Mouse (Mus musculus) macrophage (primary cell): ENCODE results near the gene Krtap28-13. TPM values are rescaled to one million over a fixed set of nuclear protein-coding genes. Genes with fewer than 3 reads are reported as not detected.

Experiments used
- H3K27ac ChIP-seq: fragments of 350-480 bp; formaldehyde crosslinking; 2 replicates; pipeline ENCODE4 v1.9.0; 2021
- H3K36me3 ChIP-seq: fragments of 350-480 bp; formaldehyde crosslinking; 2 replicates; pipeline ENCODE4 v1.9.0; 2021; ENCODE audit errors: inconsistent target
- H3K4me3 ChIP-seq: fragments of 350-480 bp; formaldehyde crosslinking; 2 replicates; pipeline ENCODE4 v1.9.0; 2021; ENCODE audit errors: inconsistent target
- H3K79me2 ChIP-seq: fragments of 350-480 bp; formaldehyde crosslinking; 2 replicates; pipeline ENCODE4 v1.9.0; 2021; ENCODE audit errors: inconsistent target
- WGBS: methylation state at CpG from one replicate; pipeline ENCODE4 v1.1.7; 2026; ENCODE audit warnings: inconsistent platforms; ENCODE audit not compliant: missing documents; 5-methylcytosine and 5-hydroxymethylcytosine counted together
- polyA plus RNA-seq: library from polyadenylated mRNA; stranded (reverse); fragments of 250-400 nt; gene quantifications from 3 replicates; pipeline ENCODE4 v1.2.4, GENCODE M21; 2018; ENCODE audit warnings: inconsistent platforms
- total RNA-seq, 78 experiments: library from RNA; depleted of rRNA; stranded (reverse); fragments of 250-400 nt; gene quantifications; 1 replicate in 9 of 78; 2 replicates in 24 of 78; 3 replicates in 43 of 78; 4 replicates in 2 of 78; pipeline ENCODE4 v1.2.4; 2018; ENCODE audit warnings: inconsistent platforms in 56 of 78

Gene Krtap28-13
- total RNA-seq (2018; cell fraction: chromatin; rRNA removed): not detected
- not detected for total RNA-seq (2018; cell fraction: cytosol; rRNA removed)
- total RNA-seq (2018; cell fraction: nucleus; rRNA removed): not detected
- polyA plus RNA-seq: not detected in 3 replicates

- Histone ChIP-seq H3K36me3 (no peaks in the 10 kb centered on the region), H3K27ac (no peak within 1 kb of the TSS), H3K4me3 (no peak within 1 kb of the TSS), H3K79me2 (no peaks in the 10 kb centered on the region)
- WGBS: 92% methylated on average over 4 of the region's 4 CpGs
Measured at GRCm38 (mm10) chr1:83060643-83061042, at the start of gene Krtap28-13. Gene Krtap28-13 (plus strand): TSS chr1:83060930.

DNA sequence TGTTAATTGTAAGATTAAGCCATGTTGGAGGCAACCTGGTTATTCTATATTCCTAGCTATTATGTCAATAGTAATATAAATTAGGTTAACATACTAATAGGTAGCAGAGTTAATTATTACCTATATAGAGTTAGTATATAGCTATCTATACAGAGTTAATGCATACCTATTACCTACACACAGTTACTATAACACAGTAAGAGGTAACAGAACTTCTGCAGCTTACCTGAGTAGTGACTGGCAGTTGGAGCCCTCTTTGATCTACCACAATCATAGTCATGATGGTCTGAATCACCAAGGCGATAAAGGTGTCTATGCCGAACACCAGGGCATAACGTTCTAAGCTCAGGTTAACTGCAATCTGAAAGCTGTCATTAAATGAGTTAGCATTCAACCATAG is 46.3 kb upstream of the Krtap28-13 start:
- H3K27ac ChIP-seq: no peak overlapping the region
- WGBS: 96% methylated on average over 3 of the region's 3 CpGs
- no peaks in the 10 kb centered on the region for H3K36me3 ChIP-seq
- no peak overlapping the region for H3K4me3 ChIP-seq
- no peaks in the 10 kb centered on the region for H3K79me2 ChIP-seq

- WGBS: 91% methylated on average over 10 of the region's 10 CpGs
- Histone ChIP-seq H3K36me3 (no peaks in the 10 kb centered on the region), H3K79me2 (no peaks in the 10 kb centered on the region), H3K27ac (no peak overlapping the region), H3K4me3 (no peak overlapping the region)
Measured at GRCm38 (mm10) chr1:83015329-83015879, 45.3 kb upstream of the Krtap28-13 start.

DNA sequence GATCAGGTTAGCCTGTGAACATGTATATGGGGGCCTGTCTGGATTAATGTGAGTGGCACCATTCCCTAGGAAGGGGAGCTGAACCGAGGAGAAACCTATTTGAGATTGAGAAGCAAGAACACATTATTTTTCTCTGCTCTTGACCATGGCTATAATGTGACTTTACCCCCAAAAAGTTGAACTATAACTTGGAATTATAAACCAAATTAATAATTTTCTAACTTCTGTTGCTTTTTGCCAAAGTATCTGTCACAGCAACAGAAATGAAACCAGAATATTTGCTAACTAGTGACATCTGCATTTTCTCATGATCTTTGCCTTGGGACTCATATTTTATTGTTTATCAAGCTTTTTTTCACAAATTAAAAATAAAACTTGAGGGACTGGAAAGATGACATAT is 44.2 kb upstream of the Krtap28-13 start:
- no peaks in the 10 kb centered on the region for H3K79me2 ChIP-seq
- H3K27ac ChIP-seq: no peak overlapping the region
- H3K36me3 ChIP-seq: no peaks in the 10 kb centered on the region
- 50% methylated on average over 1 of the region's 1 CpGs for WGBS
- H3K4me3 ChIP-seq: no peak overlapping the region

DNA sequence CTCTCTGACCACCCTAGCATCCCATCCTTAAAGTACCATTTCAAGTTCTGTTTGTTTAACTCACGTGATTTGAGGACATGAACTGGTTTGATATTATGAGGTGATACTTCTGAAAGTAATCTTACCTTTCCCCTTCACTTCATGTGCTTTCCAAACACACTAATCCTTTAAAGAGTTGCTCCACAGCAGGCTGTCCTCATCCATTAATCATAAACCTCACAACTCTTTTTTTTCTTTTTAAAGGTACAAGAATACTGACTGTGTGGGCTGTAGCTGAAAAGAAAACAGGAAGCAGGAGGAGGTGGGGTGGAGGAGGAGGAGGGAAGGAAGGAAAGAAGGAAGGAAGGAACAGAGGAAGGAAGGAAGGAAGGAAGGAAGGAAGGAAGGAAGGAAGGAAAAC is 28.8 kb upstream of the Krtap28-13 start:
- H3K27ac ChIP-seq: no peak overlapping the region
- WGBS: 88% methylated on average over 1 of the region's 1 CpGs

GRCm38 (mm10) chr1:83032508-83032907 is 28.2 kb upstream of the Krtap28-13 start:
- H3K4me3 ChIP-seq: no peak overlapping the region
- H3K27ac ChIP-seq: no peak overlapping the region
- WGBS: 87% methylated on average over 6 of the region's 6 CpGs
- H3K36me3 ChIP-seq: no peaks in the 10 kb centered on the region
- no peaks in the 10 kb centered on the region for H3K79me2 ChIP-seq

More for the DNA sequence above, 28.8 kb upstream of the Krtap28-13 start:
- no peak overlapping the region for H3K4me3 ChIP-seq
- no peaks in the 10 kb centered on the region for H3K79me2 ChIP-seq
- no peaks in the 10 kb centered on the region for H3K36me3 ChIP-seq

GRCm38 (mm10) chr1:83034509-83034908 is 26.2 kb upstream of the Krtap28-13 start:
- WGBS: 80% methylated on average over 5 of the region's 5 CpGs
- Histone ChIP-seq H3K36me3 (no peaks in the 10 kb centered on the region), H3K27ac (no peak overlapping the region), H3K4me3 (no peak overlapping the region), H3K79me2 (no peaks in the 10 kb centered on the region)

DNA sequence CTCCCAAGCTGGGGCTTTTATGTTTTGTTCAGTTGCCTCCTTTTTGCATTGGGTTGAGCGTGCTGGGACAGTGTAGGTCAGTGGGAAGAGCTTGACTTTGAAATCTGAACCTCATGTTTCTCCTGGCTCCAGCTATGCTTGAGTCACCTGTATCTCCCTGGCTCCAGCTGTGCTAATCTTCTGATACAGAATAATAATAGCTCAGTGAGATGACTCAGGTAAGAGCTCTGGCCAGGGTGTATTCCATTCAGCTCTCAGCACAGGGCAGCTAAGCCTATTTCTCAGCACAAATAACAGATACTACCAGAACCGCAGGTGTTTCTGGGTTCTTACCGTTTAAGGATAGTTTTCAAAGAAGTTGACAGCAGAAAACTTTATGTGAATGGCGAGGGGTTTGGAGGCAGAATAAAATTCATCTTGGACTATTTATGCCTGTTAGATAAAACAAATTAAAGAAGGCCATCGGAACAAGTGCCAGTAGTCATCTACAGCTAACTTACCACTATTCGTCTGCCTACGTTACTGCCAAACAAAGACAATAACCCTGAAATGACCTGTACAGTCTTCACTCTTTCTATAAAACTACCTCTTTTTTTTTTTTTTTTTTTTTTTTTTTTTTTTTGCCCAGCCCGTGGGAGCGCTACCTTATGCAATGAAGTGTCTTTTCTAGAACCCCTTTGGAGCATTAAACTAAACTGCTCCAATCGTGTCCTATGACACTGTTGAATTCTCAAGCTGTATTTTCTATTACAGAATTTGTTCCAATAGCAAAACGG is 23.6 kb upstream of the Krtap28-13 start:
- 89% methylated on average over 10 of the region's 11 CpGs for WGBS
- Histone ChIP-seq H3K79me2 (no peaks in the 10 kb centered on the region), H3K36me3 (no peaks in the 10 kb centered on the region), H3K4me3 (no peak overlapping the region), H3K27ac (no peak overlapping the region)

DNA sequence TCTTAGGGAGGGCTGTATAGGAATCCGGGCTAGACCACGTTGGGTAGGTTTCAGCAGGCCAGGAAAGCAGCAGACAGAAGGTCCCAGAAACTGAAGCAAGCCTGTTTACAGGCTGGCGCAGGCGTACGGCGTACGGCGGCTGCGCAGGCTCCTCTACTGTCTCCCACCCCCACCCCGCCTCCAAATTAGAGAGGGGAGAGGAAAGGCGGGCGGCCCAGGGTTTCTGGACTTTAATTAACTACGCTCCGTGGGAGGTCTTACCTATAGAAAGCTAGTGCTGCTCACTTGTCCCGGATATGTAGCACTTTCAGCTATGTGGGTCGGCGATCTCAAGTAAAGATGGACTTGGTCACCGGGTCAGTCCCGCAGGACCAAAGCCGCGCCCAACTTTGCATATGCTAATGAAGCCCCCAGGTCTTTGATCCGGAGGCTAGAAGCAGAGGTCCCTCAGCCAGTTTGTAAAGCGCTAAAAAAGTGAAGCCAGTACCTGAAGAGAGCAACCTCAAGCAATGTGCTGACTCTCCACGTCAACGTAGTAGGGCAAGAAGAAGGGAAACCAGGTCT is 22.5 kb upstream of the Krtap28-13 start, which contains the start of gene Slc19a3:
TSS of gene Slc19a3 (minus strand) at position 340 of the 564 bp plus-strand sequence.
- WGBS: 1% methylated on average over 25 of the region's 25 CpGs
- Histone ChIP-seq H3K27ac (no peak within 1 kb of the TSS), H3K4me3 (no peak within 1 kb of the TSS), H3K79me2 (no peaks in the 10 kb centered on the region), H3K36me3 (no peaks in the 10 kb centered on the region)

DNA sequence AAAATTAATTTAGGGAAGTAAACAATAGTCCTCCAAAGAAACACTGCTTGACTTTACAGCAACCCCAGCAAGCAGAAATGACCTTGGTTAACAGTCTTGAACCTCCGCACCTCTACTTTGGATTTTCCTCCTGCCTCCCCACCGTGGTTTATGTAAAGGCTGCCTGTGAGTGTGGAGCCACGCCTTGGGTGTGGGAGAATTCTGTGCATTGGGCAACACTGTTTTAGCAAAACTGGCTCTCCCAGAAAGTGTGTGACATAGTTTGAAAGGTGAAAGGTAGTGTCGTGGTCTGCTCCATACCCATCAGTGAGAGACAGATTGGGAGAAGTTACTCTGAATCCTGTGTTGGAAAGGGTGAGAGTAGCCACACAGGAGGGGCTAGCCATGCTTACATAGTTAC is 21.6 kb upstream of the Krtap28-13 start:
- no peak overlapping the region for H3K27ac ChIP-seq
- H3K79me2 ChIP-seq: no peaks in the 10 kb centered on the region
- no peak overlapping the region for H3K4me3 ChIP-seq
- 73% methylated on average over 4 of the region's 4 CpGs for WGBS
- H3K36me3 ChIP-seq: no peaks in the 10 kb centered on the region

- Histone ChIP-seq H3K79me2 (no peaks in the 10 kb centered on the region), H3K36me3 (no peaks in the 10 kb centered on the region), H3K4me3 (no peak within 1 kb of the TSS), H3K27ac (no peak within 1 kb of the TSS)
- 94% methylated on average over 2 of the region's 2 CpGs for WGBS
Measured at GRCm38 (mm10) chr1:83042380-83042779, 18.4 kb upstream of the Krtap28-13 start, which contains the start of gene Krtap28-10. Gene Krtap28-10 (minus strand): TSS chr1:83042480.

DNA sequence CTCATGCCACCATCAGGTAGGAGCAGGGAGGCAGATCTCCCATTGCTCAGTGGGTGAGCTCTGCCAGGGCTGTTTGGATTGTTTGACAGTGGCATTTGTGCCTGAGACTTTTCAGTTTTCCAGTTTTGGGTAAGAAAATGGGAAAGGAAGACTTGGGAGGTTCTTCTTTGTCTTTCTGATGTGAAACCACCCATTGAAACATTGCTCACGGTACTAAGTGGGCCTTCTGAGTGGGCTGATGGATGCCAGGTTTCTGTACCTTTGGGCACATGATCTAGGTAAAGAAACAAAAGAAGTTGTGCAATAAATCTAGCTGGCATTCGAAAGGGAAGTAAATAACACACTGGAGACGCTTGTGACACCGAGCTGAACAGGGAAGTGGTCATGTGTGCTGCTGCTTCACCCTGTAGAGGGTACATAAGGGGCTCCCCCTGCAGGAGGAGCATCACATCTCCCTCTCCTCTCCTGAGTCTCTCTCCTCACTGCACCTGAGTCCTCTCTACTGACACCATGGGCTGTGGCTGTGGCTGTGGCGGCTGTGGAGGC is 15.8 kb upstream of the Krtap28-13 start, which contains the start of gene Gm47969:
TSS of gene Gm47969 (plus strand) at position 51 of the 546 bp plus-strand sequence.
- no peak within 1 kb of the TSS for H3K4me3 ChIP-seq
- H3K36me3 ChIP-seq: no peaks in the 10 kb centered on the region
- no peak within 1 kb of the TSS for H3K27ac ChIP-seq
- WGBS: 27% methylated on average over 5 of the region's 5 CpGs
- no peaks in the 10 kb centered on the region for H3K79me2 ChIP-seq

- WGBS: 75% methylated on average over 1 of the region's 1 CpGs
- H3K36me3 ChIP-seq: no peaks in the 10 kb centered on the region
- no peak overlapping the region for H3K4me3 ChIP-seq
- H3K79me2 ChIP-seq: no peaks in the 10 kb centered on the region
- H3K27ac ChIP-seq: no peak overlapping the region
Measured at GRCm38 (mm10) chr1:83058481-83058880, 2.2 kb upstream of the Krtap28-13 start.

GRCm38 (mm10) chr1:83059278-83059677 is 1.5 kb upstream of the Krtap28-13 start, which contains the start of gene A030005K14Rik:
Gene A030005K14Rik (minus strand): TSS chr1:83059378.
- Histone ChIP-seq H3K36me3 (no peaks in the 10 kb centered on the region), H3K4me3 (no peak within 1 kb of the TSS), H3K27ac (no peak within 1 kb of the TSS), H3K79me2 (no peaks in the 10 kb centered on the region)
- WGBS: 91% methylated on average over 9 of the region's 9 CpGs
